Mouse (Mus musculus) ES-Bruce4 (cell line): Measurements from ENCODE around the gene Gse1. TPM values are rescaled to one million over a fixed set of nuclear protein-coding genes. Genes with fewer than 3 reads are reported as not detected.
A peak's percentile ranks its signal among the peaks of the same experiment; 100 is the strongest.

Experiments used
- H3K27ac ChIP-seq: 2 replicates; pipeline ENCODE4 v1.5.1; 2012; ENCODE audit warnings: low read length, inconsistent platforms; ENCODE audit not compliant: insufficient read depth
- H3K27me3 ChIP-seq: 2 replicates; pipeline ENCODE4 v1.6.1; 2012; ENCODE audit warnings: mild to moderate bottlenecking, low read length, inconsistent platforms; ENCODE audit not compliant: control insufficient read depth, poor library complexity, insufficient read depth, severe bottlenecking
- H3K36me3 ChIP-seq: 2 replicates; pipeline ENCODE4 v1.6.1; 2012; ENCODE audit warnings: inconsistent platforms, mild to moderate bottlenecking, low read length, moderate library complexity; ENCODE audit not compliant: control insufficient read depth, poor library complexity, insufficient read depth, severe bottlenecking
- H3K4me1 ChIP-seq: one replicate; pipeline ENCODE4 v1.8.1; 2011; ENCODE audit warnings: low read length; ENCODE audit not compliant: control insufficient read depth, insufficient read depth
- H3K4me3 ChIP-seq: 2 replicates; pipeline ENCODE4 v1.5.1; 2011; ENCODE audit warnings: low read depth, mild to moderate bottlenecking, low read length
- H3K9ac ChIP-seq: 2 replicates; pipeline ENCODE4 v1.6.1; 2012; ENCODE audit warnings: low read depth, mild to moderate bottlenecking, inconsistent platforms; ENCODE audit not compliant: poor library complexity, severe bottlenecking
- H3K9me3 ChIP-seq: replicated peaks from 2 replicates; pipeline ENCODE4 v1.6.1; 2012; ENCODE audit warnings: mild to moderate bottlenecking, low read length, inconsistent platforms; ENCODE audit not compliant: control insufficient read depth, poor library complexity, insufficient read depth, severe bottlenecking
- CTCF ChIP-seq: IDR thresholded peaks from one replicate; pipeline ENCODE4 v1.8.1; 2011; ENCODE audit warnings: low read depth, low read length
- EP300 ChIP-seq: IDR thresholded peaks from 2 replicates; pipeline ENCODE4 v1.6.1; 2011; ENCODE audit warnings: low read depth, low read length; ENCODE audit not compliant: insufficient read depth
- POLR2A ChIP-seq: IDR thresholded peaks from one replicate; pipeline ENCODE4 v1.8.1; 2011; ENCODE audit warnings: low read length; ENCODE audit not compliant: insufficient read depth
- polyA plus RNA-seq: library from polyadenylated mRNA; stranded (reverse); fragments of >200 nt; gene quantifications from 2 replicates; pipeline ENCODE4 v1.2.4, GENCODE M21; 2011; ENCODE audit warnings: low read depth; ENCODE audit not compliant: missing spikeins, insufficient read depth, insufficient read length

The Gse1 gene
- polyA plus RNA-seq, 1 experiment = 31.8 TPM

GRCm38 (mm10) chr8:120588908-120589771 lies 360.9 kb downstream of the Gse1 start, which contains the start of gene Gins2:
Gins2 (minus strand) TSS chr8:120589304.
- no peak for TF ChIP-seq CTCF
- 0 out of 2 replicates have a peak, but pooled peaks have one; percentile 51 for TF ChIP-seq EP300
- peak; percentile 74 for TF ChIP-seq POLR2A
- H3K9ac ChIP-seq = peak within 1 kb of the TSS; percentile 89
- no peaks in the 10 kb centered on the region for H3K27me3 ChIP-seq
- peak within 1 kb of the TSS; percentile 95 for H3K4me3 ChIP-seq
- no peaks in the 10 kb centered on the region for H3K9me3 ChIP-seq
- H3K36me3 ChIP-seq = peaks cover 4% of the 10 kb centered on the region
- no peaks in the 10 kb centered on the region for H3K4me1 ChIP-seq
- H3K27ac ChIP-seq = peak within 1 kb of the TSS; percentile 40; the same call in 1 of the 2 replicates

DNA sequence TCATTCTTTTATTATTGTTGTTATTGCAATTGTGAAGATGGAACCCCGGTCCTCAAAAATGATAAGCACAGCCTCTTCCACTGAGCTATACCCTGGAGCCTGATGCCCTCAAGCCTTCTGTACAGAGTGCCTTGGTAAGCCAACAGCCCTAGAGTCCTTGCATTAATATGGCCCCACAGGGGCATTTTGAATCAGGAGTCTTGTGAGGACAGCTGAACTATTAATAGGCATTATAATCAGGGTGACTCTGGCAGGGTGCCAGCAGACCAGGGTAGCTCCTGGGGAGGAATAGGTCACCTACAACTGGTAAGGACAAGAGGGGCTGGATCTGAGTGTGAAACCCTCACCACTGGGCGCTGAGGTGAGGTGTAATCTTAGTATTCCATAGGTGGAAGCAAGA lies 361.7 kb downstream of the Gse1 start:
- Histone ChIP-seq H3K4me1 (no peaks in the 10 kb centered on the region), H3K4me3 (peak overlapping the region; percentile 74), H3K9ac (peak overlapping the region; percentile 50), H3K27ac (no peak overlapping the region), H3K36me3 (peaks cover 4% of the 10 kb centered on the region), H3K27me3 (no peaks in the 10 kb centered on the region), H3K9me3 (no peaks in the 10 kb centered on the region; the same call in 1 of the 2 replicates)
- TF ChIP-seq CTCF (no peak), POLR2A (no peak), EP300 (no peak)

GRCm38 (mm10) chr8:120591587-120592292 lies 363.5 kb downstream of the Gse1 start:
- H3K9ac ChIP-seq = no peak overlapping the region
- no peaks in the 10 kb centered on the region for H3K4me1 ChIP-seq
- H3K9me3 ChIP-seq = no peaks in the 10 kb centered on the region; the same call in 1 of the 2 replicates
- H3K27ac ChIP-seq = no peak overlapping the region
- H3K36me3 ChIP-seq = 0 out of 2 replicates have a peak, but pooled peaks cover 1% of the 10 kb centered on the region
- H3K27me3 ChIP-seq = no peaks in the 10 kb centered on the region
- TF ChIP-seq POLR2A (no peak), CTCF (no peak), EP300 (no peak)
- H3K4me3 ChIP-seq = no peak overlapping the region

DNA sequence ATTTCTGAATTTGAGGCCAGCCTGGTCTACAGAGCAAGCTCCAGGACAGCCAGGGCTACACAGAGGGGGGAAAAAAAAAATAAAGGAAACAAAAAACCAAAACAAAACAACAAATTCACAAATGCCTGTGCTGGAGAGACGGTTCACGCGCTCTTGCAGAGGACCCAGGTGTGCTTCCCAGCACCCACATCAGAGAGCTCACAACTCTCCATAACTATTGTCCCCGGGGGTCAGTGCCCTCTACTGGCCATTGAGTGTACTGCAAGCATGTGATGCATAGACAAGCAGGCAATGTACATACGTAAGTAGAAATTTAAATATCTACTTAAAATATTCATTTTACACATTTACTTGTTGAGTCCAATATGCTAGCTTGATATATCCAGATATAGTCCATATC lies 366.3 kb downstream of the Gse1 start:
- H3K4me1 ChIP-seq = peaks cover 2% of the 10 kb centered on the region
- no peak overlapping the region for H3K4me3 ChIP-seq
- peak; percentile 61 for TF ChIP-seq CTCF
- no peak for TF ChIP-seq POLR2A
- no peak overlapping the region for H3K27ac ChIP-seq
- no peaks in the 10 kb centered on the region for H3K36me3 ChIP-seq
- H3K9ac ChIP-seq = no peak overlapping the region
- no peaks in the 10 kb centered on the region; the same call in 1 of the 2 replicates for H3K9me3 ChIP-seq
- H3K27me3 ChIP-seq = no peaks in the 10 kb centered on the region

- TF ChIP-seq POLR2A (no peak), CTCF (peak; percentile 83)
These were observed 367.7 kb downstream of the Gse1 start for GRCm38 (mm10) chr8:120595963-120596362.

DNA sequence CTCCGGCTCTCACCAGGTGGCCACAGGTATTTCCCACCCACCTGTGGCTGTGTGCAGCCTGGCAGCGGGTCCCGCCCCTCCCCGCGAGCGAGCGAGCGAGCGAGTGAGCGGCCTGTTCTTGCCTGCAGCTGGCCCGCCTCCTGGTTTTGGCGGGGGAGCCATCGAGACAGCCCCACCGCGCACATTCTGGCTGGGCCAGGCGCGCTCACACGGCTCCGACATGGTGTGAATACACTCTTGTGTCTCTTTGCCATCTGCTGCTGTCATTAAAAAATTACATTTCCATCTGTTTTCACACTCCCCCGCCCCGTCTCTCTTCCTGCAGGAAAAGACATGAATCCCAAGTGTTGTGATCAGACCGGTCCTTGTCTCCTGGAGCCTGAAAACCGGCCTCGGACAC lies 370.3 kb downstream of the Gse1 start:
- Histone ChIP-seq H3K27ac (no peak overlapping the region), H3K36me3 (no peaks in the 10 kb centered on the region), H3K27me3 (no peaks in the 10 kb centered on the region), H3K4me3 (peak overlapping the region; percentile 29), H3K9me3 (no peaks in the 10 kb centered on the region; the same call in 1 of the 2 replicates), H3K9ac (peak overlapping the region; percentile 49), H3K4me1 (peaks cover 2% of the 10 kb centered on the region)
- 0 out of 2 replicates have a peak, but pooled peaks have one; percentile 32 for TF ChIP-seq EP300
- no peak for TF ChIP-seq POLR2A
- TF ChIP-seq CTCF = no peak

More at GRCm38 (mm10) chr8:120595963-120596362, 367.7 kb downstream of the Gse1 start:
- no peak overlapping the region for H3K4me3 ChIP-seq
- H3K9ac ChIP-seq = no peak overlapping the region
- H3K27ac ChIP-seq = no peak overlapping the region
- H3K27me3 ChIP-seq = no peaks in the 10 kb centered on the region
- H3K9me3 ChIP-seq = no peaks in the 10 kb centered on the region; the same call in 1 of the 2 replicates
- H3K4me1 ChIP-seq = peaks cover 2% of the 10 kb centered on the region
- no peaks in the 10 kb centered on the region for H3K36me3 ChIP-seq
